Mouse (Mus musculus): ENCODE measurements around the gene Gm37240. TPM values are rescaled to one million over a fixed set of nuclear protein-coding genes. Genes with fewer than 3 reads are reported as not detected.

Gm37240 gene
- total RNA-seq, 1 experiment = 1.2 TPM

GRCm38 (mm10) chr3:85664591-85665171 is 222.6 kb downstream of the Gm37240 start:
- Histone ChIP-seq H3K4me3 (ENCODE audit: insufficient read depth in 1 of 2, low read depth in 1 of 2, low read length in 2 of 2, poor library complexity in 1 of 2, severe bottlenecking in 1 of 2) (no peak overlapping the region), H3K36me3 (ENCODE audit: control insufficient read depth, insufficient read depth, low read length, poor library complexity, severe bottlenecking) (no peaks in the 10 kb centered on the region), H3K27ac (ENCODE audit: insufficient read depth, low read depth, low read length, poor library complexity, severe bottlenecking) (no peak overlapping the region), H3K9ac (ENCODE audit: insufficient read depth, low read depth, low read length, poor library complexity, severe bottlenecking) (no peak overlapping the region), H3K4me1 (ENCODE audit: control insufficient read depth in 2 of 2, insufficient read depth in 2 of 2, low read length in 2 of 2, poor library complexity in 1 of 2) (no peaks in the 10 kb centered on the region), H3K9me3 (ENCODE audit: control insufficient read depth, insufficient read depth, low read depth, low read length) (no peaks in the 10 kb centered on the region)
- in situ Hi-C loops (cut with MboI; ENCODE audit: low sequenced_read_pairs in 2 of 2, unreplicated experiment in 2 of 2) = no loop called here
- DNase-seq (ENCODE audit: low read depth, low spot score) = no peak
- TF ChIP-seq ZNF384 (IDR thresholded peaks at IDR 0.05; ENCODE audit: low read depth, low read length) (no peak), ZC3H11A (IDR thresholded peaks at IDR 0.05; ENCODE audit: borderline replicate concordance, low read depth, low read length) (no peak), CHD2 (IDR thresholded peaks at IDR 0.05; ENCODE audit: low read depth, low read length) (no peak), HCFC1 (IDR thresholded peaks at IDR 0.05; ENCODE audit: borderline replicate concordance, insufficient read depth, low read length) (no peak), MAFK (IDR thresholded peaks at IDR 0.05; ENCODE audit: insufficient read depth, low read depth, low read length) (no peak)

- Histone ChIP-seq H3K4me1 (ENCODE audit: control insufficient read depth in 2 of 2, insufficient read depth in 2 of 2, low read length in 2 of 2, poor library complexity in 1 of 2) (no peaks in the 10 kb centered on the region), H3K27ac (ENCODE audit: insufficient read depth, low read depth, low read length, poor library complexity, severe bottlenecking) (no peak overlapping the region), H3K4me3 (ENCODE audit: insufficient read depth in 1 of 2, low read depth in 1 of 2, low read length in 2 of 2, poor library complexity in 1 of 2, severe bottlenecking in 1 of 2) (no peak overlapping the region), H3K36me3 (ENCODE audit: control insufficient read depth, insufficient read depth, low read length, poor library complexity, severe bottlenecking) (no peaks in the 10 kb centered on the region), H3K9ac (ENCODE audit: insufficient read depth, low read depth, low read length, poor library complexity, severe bottlenecking) (no peak overlapping the region), H3K9me3 (ENCODE audit: control insufficient read depth, insufficient read depth, low read depth, low read length) (no peaks in the 10 kb centered on the region)
- in situ Hi-C loops (cut with MboI; ENCODE audit: low sequenced_read_pairs in 2 of 2, unreplicated experiment in 2 of 2) = no loop called here
- DNase-seq (ENCODE audit: low read depth, low spot score) = no peak
- TF ChIP-seq ZC3H11A (IDR thresholded peaks at IDR 0.05; ENCODE audit: borderline replicate concordance, low read depth, low read length) = no peak
- TF ChIP-seq MAFK (IDR thresholded peaks at IDR 0.05; ENCODE audit: insufficient read depth, low read depth, low read length) = no peak
- TF ChIP-seq CHD2 (IDR thresholded peaks at IDR 0.05; ENCODE audit: low read depth, low read length) = no peak
- TF ChIP-seq ZNF384 (IDR thresholded peaks at IDR 0.05; ENCODE audit: low read depth, low read length) = no peak
- no peak for TF ChIP-seq HCFC1 (IDR thresholded peaks at IDR 0.05; ENCODE audit: borderline replicate concordance, insufficient read depth, low read length)
Measured at GRCm38 (mm10) chr3:85663826-85664225, 223.5 kb downstream of the Gm37240 start.

- DNase-seq (ENCODE audit: low read depth, low spot score) = no peak
- Histone ChIP-seq H3K9ac (ENCODE audit: insufficient read depth, low read depth, low read length, poor library complexity, severe bottlenecking) (no peak overlapping the region), H3K36me3 (ENCODE audit: control insufficient read depth, insufficient read depth, low read length, poor library complexity, severe bottlenecking) (no peaks in the 10 kb centered on the region), H3K9me3 (ENCODE audit: control insufficient read depth, insufficient read depth, low read depth, low read length) (no peaks in the 10 kb centered on the region), H3K27ac (ENCODE audit: insufficient read depth, low read depth, low read length, poor library complexity, severe bottlenecking) (no peak overlapping the region), H3K4me1 (ENCODE audit: control insufficient read depth in 2 of 2, insufficient read depth in 2 of 2, low read length in 2 of 2, poor library complexity in 1 of 2) (no peaks in the 10 kb centered on the region), H3K4me3 (ENCODE audit: insufficient read depth in 1 of 2, low read depth in 1 of 2, low read length in 2 of 2, poor library complexity in 1 of 2, severe bottlenecking in 1 of 2) (no peak overlapping the region)
- TF ChIP-seq MAFK (IDR thresholded peaks at IDR 0.05; ENCODE audit: insufficient read depth, low read depth, low read length) (no peak), HCFC1 (IDR thresholded peaks at IDR 0.05; ENCODE audit: borderline replicate concordance, insufficient read depth, low read length) (no peak), ZNF384 (IDR thresholded peaks at IDR 0.05; ENCODE audit: low read depth, low read length) (no peak), CHD2 (IDR thresholded peaks at IDR 0.05; ENCODE audit: low read depth, low read length) (no peak), ZC3H11A (IDR thresholded peaks at IDR 0.05; ENCODE audit: borderline replicate concordance, low read depth, low read length) (no peak)
- in situ Hi-C loops (cut with MboI; ENCODE audit: low sequenced_read_pairs in 2 of 2, unreplicated experiment in 2 of 2) = no loop called here
Measured at GRCm38 (mm10) chr3:85661926-85662813, 225.1 kb downstream of the Gm37240 start.

- in situ Hi-C loops (cut with MboI; ENCODE audit: low sequenced_read_pairs in 2 of 2, unreplicated experiment in 2 of 2) = no loop called here
- Histone ChIP-seq H3K9ac (ENCODE audit: insufficient read depth, low read depth, low read length, poor library complexity, severe bottlenecking) (no peak overlapping the region), H3K4me3 (ENCODE audit: insufficient read depth in 1 of 2, low read depth in 1 of 2, low read length in 2 of 2, poor library complexity in 1 of 2, severe bottlenecking in 1 of 2) (no peak overlapping the region), H3K27ac (ENCODE audit: insufficient read depth, low read depth, low read length, poor library complexity, severe bottlenecking) (no peak overlapping the region), H3K4me1 (ENCODE audit: control insufficient read depth in 2 of 2, insufficient read depth in 2 of 2, low read length in 2 of 2, poor library complexity in 1 of 2) (no peaks in the 10 kb centered on the region), H3K36me3 (ENCODE audit: control insufficient read depth, insufficient read depth, low read length, poor library complexity, severe bottlenecking) (no peaks in the 10 kb centered on the region), H3K9me3 (ENCODE audit: control insufficient read depth, insufficient read depth, low read depth, low read length) (no peaks in the 10 kb centered on the region)
- TF ChIP-seq HCFC1 (IDR thresholded peaks at IDR 0.05; ENCODE audit: borderline replicate concordance, insufficient read depth, low read length) (no peak), ZNF384 (IDR thresholded peaks at IDR 0.05; ENCODE audit: low read depth, low read length) (no peak), ZC3H11A (IDR thresholded peaks at IDR 0.05; ENCODE audit: borderline replicate concordance, low read depth, low read length) (no peak), MAFK (IDR thresholded peaks at IDR 0.05; ENCODE audit: insufficient read depth, low read depth, low read length) (no peak), CHD2 (IDR thresholded peaks at IDR 0.05; ENCODE audit: low read depth, low read length) (no peak)
- DNase-seq (ENCODE audit: low read depth, low spot score) = no peak
Measured at GRCm38 (mm10) chr3:85659681-85660080, 227.6 kb downstream of the Gm37240 start.

Measured in ES-E14 (cell line).